Mouse (Mus musculus) forebrain, embryonic 11.5 days (tissue): ENCODE measurements around the gene Krt7. TPM values are rescaled to one million over a fixed set of nuclear protein-coding genes. Genes with fewer than 3 reads are reported as not detected.

Source experiments
- ATAC-seq: fragments of 200-750 bp; cut with Nextera tagmentation; replicated peaks from 2 replicates; pipeline ENCODE4 v1.8.0; 2017; ENCODE audit warnings: moderate TSS enrichment; ENCODE audit not compliant: low FRiP score
- DNase-seq: peaks from one replicate; pipeline ENCODE4 v3.0.0-alpha.2; 2017; ENCODE audit warnings: low spot score
- H3K27ac ChIP-seq: fragments of 300-500 bp; sonication (generic); 2 replicates; pipeline ENCODE4 v1.5.1; 2014; ENCODE audit warnings: low read depth, low read length
- H3K27me3 ChIP-seq: fragments of 300-500 bp; sonication (generic); 2 replicates; pipeline ENCODE4 v1.6.1; 2014; ENCODE audit warnings: mild to moderate bottlenecking, low read length, mixed read lengths; ENCODE audit not compliant: control insufficient read depth, insufficient read depth
- H3K36me3 ChIP-seq: fragments of 300-500 bp; sonication (generic); 2 replicates; pipeline ENCODE4 v1.6.1; 2014; ENCODE audit warnings: mild to moderate bottlenecking, low read length, moderate library complexity, mixed read lengths; ENCODE audit not compliant: control insufficient read depth, insufficient read depth
- H3K4me1 ChIP-seq: fragments of 300-500 bp; sonication (generic); replicated peaks from 2 replicates; pipeline ENCODE4 v1.6.1; 2014; ENCODE audit warnings: low read length, mixed read lengths; ENCODE audit not compliant: control insufficient read depth, insufficient read depth
- H3K4me2 ChIP-seq: fragments of 300-500 bp; sonication (generic); 2 replicates; pipeline ENCODE4 v1.6.1; 2014; ENCODE audit warnings: low read depth, mild to moderate bottlenecking, low read length, moderate library complexity, mixed read lengths; ENCODE audit not compliant: severe bottlenecking
- H3K4me3 ChIP-seq: fragments of 300-500 bp; sonication (generic); 2 replicates; pipeline ENCODE4 v1.5.1; 2014; ENCODE audit warnings: low read depth, low read length
- H3K9ac ChIP-seq: fragments of 300-500 bp; sonication (generic); 2 replicates; pipeline ENCODE4 v1.6.1; 2014; ENCODE audit warnings: low read length
- H3K9me3 ChIP-seq: fragments of 300-500 bp; sonication (generic); 2 replicates; pipeline ENCODE4 v1.6.1; 2016; ENCODE audit warnings: low read length, mixed read lengths; ENCODE audit not compliant: control insufficient read depth
- WGBS: fragments of 180-500 bp; shearing (Covaris S2); extraction: QIAGEN DNeasy Blood & Tissue Kit; methylation state at CpG from one replicate; pipeline ENCODE4 v1.1.7; 2014; 5-methylcytosine and 5-hydroxymethylcytosine counted together
- polyA plus RNA-seq: library from polyadenylated mRNA; unstranded; fragments of >200 nt; fragmentation: Nextera tagmentation; extraction: Ambion mirVana; gene quantifications from 2 replicates; pipeline ENCODE4 v1.2.1, GENCODE M21; 2014

The Krt7 gene
- polyA plus RNA-seq, 1 experiment from 2014 or later: 6.8 TPM

DNA sequence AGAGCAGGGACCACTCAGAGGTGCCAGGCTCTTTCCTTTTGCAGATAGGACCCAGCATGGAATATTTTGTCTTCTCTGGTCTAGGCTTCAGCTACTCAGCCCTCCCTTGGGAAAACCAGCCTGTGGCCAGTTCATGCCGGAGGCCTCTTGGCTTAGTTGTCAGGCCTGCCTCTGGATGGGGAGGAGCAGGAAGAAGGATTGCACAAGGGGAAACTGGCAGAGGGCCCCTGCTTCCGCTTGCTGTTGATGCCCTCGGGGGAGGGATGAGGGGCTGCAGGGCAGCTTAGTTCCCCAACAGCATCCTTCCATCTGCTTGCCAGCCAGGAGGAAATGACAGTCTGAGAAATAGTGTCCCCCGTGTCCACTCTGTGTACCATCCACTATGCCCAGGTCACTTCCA lies 36.0 kb upstream of the Krt7 start:
- no peak overlapping the region for H3K4me2 ChIP-seq
- no peaks in the 10 kb centered on the region for H3K36me3 ChIP-seq
- H3K9ac ChIP-seq: no peak overlapping the region
- no peak overlapping the region for H3K27ac ChIP-seq
- no peaks in the 10 kb centered on the region for H3K9me3 ChIP-seq
- no peak overlapping the region for H3K4me3 ChIP-seq
- ATAC-seq: no peak
- no peak for DNase-seq
- 71% methylated on average over 4 of the region's 4 CpGs for WGBS
- no peaks in the 10 kb centered on the region for H3K27me3 ChIP-seq
- no peaks in the 10 kb centered on the region; the same call in 1 of the 2 replicates for H3K4me1 ChIP-seq

- H3K36me3 ChIP-seq: no peaks in the 10 kb centered on the region
- no peaks in the 10 kb centered on the region for H3K27me3 ChIP-seq
- H3K4me2 ChIP-seq: no peak overlapping the region
- WGBS: 71% methylated on average over 6 of the region's 6 CpGs
- ATAC-seq (no peak), DNase-seq (no peak)
- no peaks in the 10 kb centered on the region; the same call in 1 of the 2 replicates for H3K4me1 ChIP-seq
- H3K9ac ChIP-seq: no peak overlapping the region
- H3K4me3 ChIP-seq: no peak overlapping the region
- H3K27ac ChIP-seq: no peak overlapping the region
- H3K9me3 ChIP-seq: no peaks in the 10 kb centered on the region
Observed at GRCm38 (mm10) chr15:101375956-101376775, 34.7 kb upstream of the Krt7 start.

GRCm38 (mm10) chr15:101376776-101377061 lies 34.1 kb upstream of the Krt7 start:
- DNase-seq: no peak
- Histone ChIP-seq H3K9me3 (no peaks in the 10 kb centered on the region), H3K4me1 (no peaks in the 10 kb centered on the region; the same call in 1 of the 2 replicates), H3K36me3 (no peaks in the 10 kb centered on the region), H3K4me3 (no peak overlapping the region), H3K4me2 (no peak overlapping the region), H3K9ac (no peak overlapping the region), H3K27me3 (no peaks in the 10 kb centered on the region), H3K27ac (no peak overlapping the region)
- 73% methylated on average over 5 of the region's 5 CpGs for WGBS
- no peak for ATAC-seq

DNA sequence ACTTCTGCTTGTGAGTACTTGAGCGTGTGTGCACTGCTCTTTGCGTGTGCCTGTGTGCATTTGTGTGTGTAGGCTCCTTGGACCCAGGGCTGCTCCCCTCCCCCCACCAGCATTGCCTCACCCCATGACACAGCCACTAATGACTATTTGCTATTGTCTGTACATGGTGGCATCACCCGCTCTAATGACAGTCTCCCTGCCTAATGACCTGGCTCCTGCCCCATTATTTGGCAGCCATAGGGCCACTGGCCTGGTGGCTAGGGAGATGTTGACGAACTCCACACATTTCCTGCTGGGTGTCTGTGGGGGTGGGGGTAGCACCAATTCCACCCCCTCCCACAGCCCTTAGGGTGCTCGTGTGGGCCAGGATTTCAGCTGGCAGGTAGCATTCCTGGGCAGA lies 32.2 kb upstream of the Krt7 start:
- Histone ChIP-seq H3K9me3 (no peaks in the 10 kb centered on the region), H3K27ac (no peak overlapping the region)
- 72% methylated on average over 5 of the region's 5 CpGs for WGBS

GRCm38 (mm10) chr15:101381758-101382157 lies 29.1 kb upstream of the Krt7 start:
- no peak overlapping the region for H3K9ac ChIP-seq
- ATAC-seq: no peak
- no peak overlapping the region for H3K4me2 ChIP-seq
- H3K9me3 ChIP-seq: no peaks in the 10 kb centered on the region
- no peaks in the 10 kb centered on the region for H3K36me3 ChIP-seq
- H3K27ac ChIP-seq: no peak overlapping the region
- no peaks in the 10 kb centered on the region for H3K27me3 ChIP-seq
- 69% methylated on average over 9 of the region's 9 CpGs for WGBS
- no peak for DNase-seq
- H3K4me3 ChIP-seq: no peak overlapping the region
- H3K4me1 ChIP-seq: no peaks in the 10 kb centered on the region; the same call in 1 of the 2 replicates

More for the DNA sequence above, 32.2 kb upstream of the Krt7 start:
- H3K36me3 ChIP-seq: no peaks in the 10 kb centered on the region
- no peaks in the 10 kb centered on the region; the same call in 1 of the 2 replicates for H3K4me1 ChIP-seq
- H3K4me3 ChIP-seq: no peak overlapping the region
- ATAC-seq (no peak), DNase-seq (no peak)
- no peak overlapping the region for H3K4me2 ChIP-seq
- H3K27me3 ChIP-seq: no peaks in the 10 kb centered on the region
- no peak overlapping the region for H3K9ac ChIP-seq

- no peaks in the 10 kb centered on the region for H3K36me3 ChIP-seq
- DNase-seq (no peak), ATAC-seq (no peak)
- no peak overlapping the region for H3K4me2 ChIP-seq
- no peaks in the 10 kb centered on the region; the same call in 1 of the 2 replicates for H3K4me1 ChIP-seq
- H3K9ac ChIP-seq: no peak overlapping the region
- H3K27me3 ChIP-seq: no peaks in the 10 kb centered on the region
- WGBS: 85% methylated on average over 11 of the region's 11 CpGs
- H3K27ac ChIP-seq: no peak overlapping the region
- no peaks in the 10 kb centered on the region for H3K9me3 ChIP-seq
- H3K4me3 ChIP-seq: no peak overlapping the region
Observed at GRCm38 (mm10) chr15:101382811-101383210, 28.0 kb upstream of the Krt7 start.

- ATAC-seq (no peak), DNase-seq (no peak)
- H3K9me3 ChIP-seq: no peaks in the 10 kb centered on the region
- no peak overlapping the region for H3K4me2 ChIP-seq
- H3K27ac ChIP-seq: no peak overlapping the region
- no peak overlapping the region for H3K4me3 ChIP-seq
- 85% methylated on average over 7 of the region's 7 CpGs for WGBS
- H3K36me3 ChIP-seq: no peaks in the 10 kb centered on the region
- H3K9ac ChIP-seq: no peak overlapping the region
- no peaks in the 10 kb centered on the region for H3K27me3 ChIP-seq
- no peaks in the 10 kb centered on the region for H3K4me1 ChIP-seq
Observed at GRCm38 (mm10) chr15:101384610-101385009, 26.2 kb upstream of the Krt7 start.

DNA sequence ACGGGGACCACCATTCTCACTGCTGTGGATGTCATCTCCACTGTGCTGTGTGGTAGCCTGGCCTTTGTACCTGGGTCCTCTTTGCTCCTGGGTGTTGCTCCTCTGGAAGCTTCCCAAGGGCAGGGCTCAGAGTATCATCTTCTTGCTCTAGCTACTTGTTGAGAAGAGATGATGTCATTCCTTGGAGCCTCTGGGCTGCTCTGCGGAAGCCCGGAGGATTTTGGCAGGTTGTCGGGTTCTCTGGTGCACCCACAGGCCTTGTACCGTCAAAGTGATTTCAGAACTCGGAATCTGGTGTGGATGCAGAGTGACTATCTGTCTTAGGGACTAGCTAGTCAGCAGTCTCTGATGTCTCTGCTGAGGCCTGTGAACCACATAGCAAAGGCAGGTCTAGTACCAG lies 25.8 kb upstream of the Krt7 start:
- Histone ChIP-seq H3K9me3 (no peaks in the 10 kb centered on the region), H3K27me3 (no peaks in the 10 kb centered on the region), H3K9ac (no peak overlapping the region), H3K36me3 (no peaks in the 10 kb centered on the region), H3K4me1 (no peaks in the 10 kb centered on the region), H3K4me2 (no peak overlapping the region), H3K4me3 (no peak overlapping the region), H3K27ac (no peak overlapping the region)
- DNase-seq (no peak), ATAC-seq (no peak)
- WGBS: 91% methylated on average over 6 of the region's 6 CpGs

DNA sequence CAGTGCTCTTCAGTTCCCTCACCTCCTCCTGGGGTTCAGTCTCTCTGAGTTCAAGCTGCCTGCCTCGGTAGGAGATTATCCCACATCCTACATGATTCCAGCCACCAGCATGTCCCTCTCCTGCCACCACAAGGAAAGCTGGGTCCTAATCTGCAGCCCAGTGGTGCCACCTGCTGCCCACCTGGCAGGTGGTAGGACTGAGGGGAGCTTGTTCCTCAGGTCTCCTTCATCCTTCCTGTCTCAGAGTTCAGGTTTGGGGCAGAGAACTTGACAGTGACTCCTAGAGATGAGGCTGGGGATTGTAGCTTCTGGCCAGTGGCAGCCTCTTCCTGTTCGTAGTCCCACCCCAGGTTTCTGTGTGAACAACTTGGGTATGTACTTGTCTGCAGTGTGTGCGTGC lies 23.7 kb upstream of the Krt7 start:
- Histone ChIP-seq H3K27me3 (no peaks in the 10 kb centered on the region), H3K27ac (no peak overlapping the region), H3K9me3 (no peaks in the 10 kb centered on the region), H3K36me3 (no peaks in the 10 kb centered on the region), H3K4me3 (no peak overlapping the region), H3K9ac (no peak overlapping the region), H3K4me1 (no peaks in the 10 kb centered on the region), H3K4me2 (no peak overlapping the region)
- no peak for ATAC-seq
- no peak for DNase-seq
- WGBS: 54% methylated on average over 3 of the region's 3 CpGs
